Mouse (Mus musculus) embryonic facial prominence, embryonic 11.5 days (tissue): Measurements from ENCODE around the gene Rptor. TPM values are rescaled to one million over a fixed set of nuclear protein-coding genes. Genes with fewer than 3 reads are reported as not detected.

ENCODE experiments used
- ATAC-seq: fragments of 200-750 bp; cut with Nextera tagmentation; replicated peaks from 2 replicates; pipeline ENCODE4 v1.8.0; 2017; ENCODE audit warnings: low read depth; ENCODE audit not compliant: insufficient number of reproducible peaks, low FRiP score, low TSS enrichment
- DNase-seq: peaks from one replicate; pipeline ENCODE4 v3.0.0-alpha.2; 2015; ENCODE audit warnings: low spot score
- H3K27ac ChIP-seq: fragments of 300-500 bp; sonication (generic); replicated peaks from 2 replicates; pipeline ENCODE4 v1.5.1; 2014; ENCODE audit warnings: mild to moderate bottlenecking, low read depth, low read length, control low read depth
- H3K27me3 ChIP-seq: fragments of 300-500 bp; sonication (generic); 2 replicates; pipeline ENCODE4 v1.6.1; 2014; ENCODE audit warnings: mild to moderate bottlenecking, low read length, moderate library complexity, mixed read lengths; ENCODE audit not compliant: control insufficient read depth, insufficient read depth
- H3K36me3 ChIP-seq: fragments of 300-500 bp; sonication (generic); replicated peaks from 2 replicates; pipeline ENCODE4 v1.6.1; 2014; ENCODE audit warnings: low read depth, mild to moderate bottlenecking, low read length, moderate library complexity, mixed read lengths; ENCODE audit not compliant: control insufficient read depth, insufficient read depth
- H3K4me1 ChIP-seq: fragments of 300-500 bp; sonication (generic); 2 replicates; pipeline ENCODE4 v1.6.1; 2014; ENCODE audit warnings: low read length, mixed read lengths; ENCODE audit not compliant: control insufficient read depth, insufficient read depth
- H3K4me2 ChIP-seq: fragments of 300-500 bp; sonication (generic); 2 replicates; pipeline ENCODE4 v1.6.1; 2014; ENCODE audit warnings: low read depth, mild to moderate bottlenecking, control low read depth, low read length, moderate library complexity
- H3K4me3 ChIP-seq: fragments of 300-500 bp; sonication (generic); 2 replicates; pipeline ENCODE4 v1.5.1; 2014; ENCODE audit warnings: low read depth, low read length, control low read depth
- H3K9ac ChIP-seq: fragments of 300-500 bp; sonication (generic); replicated peaks from 2 replicates; pipeline ENCODE4 v1.6.1; 2014; ENCODE audit warnings: mild to moderate bottlenecking, control low read depth, low read length
- H3K9me3 ChIP-seq: fragments of 300-500 bp; sonication (generic); replicated peaks from 2 replicates; pipeline ENCODE4 v1.6.1; 2016; ENCODE audit warnings: mild to moderate bottlenecking, low read length, inconsistent platforms, mixed read lengths; ENCODE audit not compliant: control insufficient read depth
- WGBS: fragments of 180-500 bp; shearing (Covaris S2); extraction: QIAGEN DNeasy Blood & Tissue Kit; methylation state at CpG from one replicate; pipeline ENCODE4 v1.1.7; 2014; 5-methylcytosine and 5-hydroxymethylcytosine counted together
- polyA plus RNA-seq: library from polyadenylated mRNA; unstranded; fragments of >200 nt; fragmentation: Nextera tagmentation; extraction: Ambion mirVana; gene quantifications from 2 replicates; pipeline ENCODE4 v1.2.1, GENCODE M21; 2014

The Rptor gene
- polyA plus RNA-seq, 1 experiment from 2014 or later, result 10.1 TPM

GRCm38 (mm10) chr11:119883646-119884045, 280.9 kb downstream of the Rptor start:
- no peak overlapping the region for H3K4me2 ChIP-seq
- no peak overlapping the region for H3K27ac ChIP-seq
- WGBS, result 70% methylated on average over 2 of the region's 2 CpGs
- H3K27me3 ChIP-seq, result no peaks in the 10 kb centered on the region
- no peak overlapping the region for H3K9ac ChIP-seq
- H3K4me3 ChIP-seq, result no peak overlapping the region
- DNase-seq (no peak), ATAC-seq (no peak)
- H3K36me3 ChIP-seq, result peaks cover 3% of the 10 kb centered on the region
- no peaks in the 10 kb centered on the region for H3K9me3 ChIP-seq
- H3K4me1 ChIP-seq, result no peaks in the 10 kb centered on the region

GRCm38 (mm10) chr11:119889966-119890365, 287.3 kb downstream of the Rptor start:
- 87% methylated on average over 3 of the region's 3 CpGs for WGBS
- H3K27me3 ChIP-seq, result no peaks in the 10 kb centered on the region
- no peak overlapping the region for H3K4me3 ChIP-seq
- no peak overlapping the region for H3K9ac ChIP-seq
- no peak overlapping the region for H3K4me2 ChIP-seq
- DNase-seq, result no peak
- H3K4me1 ChIP-seq, result no peaks in the 10 kb centered on the region
- H3K27ac ChIP-seq, result no peak overlapping the region
- ATAC-seq, result no peak
- H3K9me3 ChIP-seq, result no peaks in the 10 kb centered on the region
- H3K36me3 ChIP-seq, result peaks cover 4% of the 10 kb centered on the region

GRCm38 (mm10) chr11:119891601-119892215, 289.0 kb downstream of the Rptor start:
- no peak overlapping the region for H3K9ac ChIP-seq
- H3K36me3 ChIP-seq, result peaks cover 4% of the 10 kb centered on the region
- H3K9me3 ChIP-seq, result no peaks in the 10 kb centered on the region
- WGBS, result 87% methylated on average over 7 of the region's 7 CpGs
- H3K27me3 ChIP-seq, result no peaks in the 10 kb centered on the region
- DNase-seq (no peak), ATAC-seq (no peak)
- H3K27ac ChIP-seq, result no peak overlapping the region
- H3K4me1 ChIP-seq, result no peaks in the 10 kb centered on the region
- no peak overlapping the region for H3K4me2 ChIP-seq
- H3K4me3 ChIP-seq, result no peak overlapping the region

GRCm38 (mm10) chr11:119893667-119894236, 291.0 kb downstream of the Rptor start:
- Histone ChIP-seq H3K27ac (no peak overlapping the region), H3K9ac (no peak overlapping the region), H3K9me3 (no peaks in the 10 kb centered on the region), H3K4me1 (no peaks in the 10 kb centered on the region), H3K4me2 (no peak overlapping the region), H3K36me3 (peaks cover under 1% of the 10 kb centered on the region; the same call in 1 of the 2 replicates), H3K27me3 (no peaks in the 10 kb centered on the region), H3K4me3 (no peak overlapping the region)
- no peak for DNase-seq
- WGBS, result 78% methylated on average over 10 of the region's 10 CpGs
- ATAC-seq, result no peak

GRCm38 (mm10) chr11:119894634-119895033, 291.9 kb downstream of the Rptor start:
- H3K4me1 ChIP-seq, result no peaks in the 10 kb centered on the region
- ATAC-seq (no peak), DNase-seq (no peak)
- no peaks in the 10 kb centered on the region for H3K9me3 ChIP-seq
- H3K4me2 ChIP-seq, result no peak overlapping the region
- H3K9ac ChIP-seq, result no peak overlapping the region
- WGBS, result 56% methylated on average over 6 of the region's 6 CpGs
- H3K27ac ChIP-seq, result no peak overlapping the region
- no peaks in the 10 kb centered on the region for H3K27me3 ChIP-seq
- no peak overlapping the region for H3K4me3 ChIP-seq
- H3K36me3 ChIP-seq, result no peaks in the 10 kb centered on the region; the same call in 1 of the 2 replicates

- DNase-seq, result no peak
- Histone ChIP-seq H3K27me3 (no peaks in the 10 kb centered on the region), H3K4me2 (no peak overlapping the region), H3K27ac (no peak overlapping the region), H3K4me3 (no peak overlapping the region), H3K9me3 (no peaks in the 10 kb centered on the region), H3K9ac (no peak overlapping the region), H3K36me3 (no peaks in the 10 kb centered on the region), H3K4me1 (no peaks in the 10 kb centered on the region)
- no peak for ATAC-seq
- WGBS, result 84% methylated on average over 9 of the region's 9 CpGs
Measured at GRCm38 (mm10) chr11:119897041-119897440, 294.3 kb downstream of the Rptor start.

- H3K4me3 ChIP-seq, result no peak overlapping the region
- no peaks in the 10 kb centered on the region for H3K9me3 ChIP-seq
- no peak overlapping the region for H3K9ac ChIP-seq
- no peak overlapping the region for H3K27ac ChIP-seq
- no peak for DNase-seq
- H3K36me3 ChIP-seq, result no peaks in the 10 kb centered on the region
- no peak for ATAC-seq
- H3K4me1 ChIP-seq, result no peaks in the 10 kb centered on the region
- 89% methylated on average over 11 of the region's 11 CpGs for WGBS
- no peaks in the 10 kb centered on the region for H3K27me3 ChIP-seq
- no peak overlapping the region for H3K4me2 ChIP-seq
Measured at GRCm38 (mm10) chr11:119898976-119899375, 296.3 kb downstream of the Rptor start.

GRCm38 (mm10) chr11:119901174-119901573, 298.5 kb downstream of the Rptor start:
- Histone ChIP-seq H3K4me3 (no peak overlapping the region), H3K9ac (no peak overlapping the region), H3K27ac (no peak overlapping the region), H3K4me1 (no peaks in the 10 kb centered on the region), H3K36me3 (no peaks in the 10 kb centered on the region), H3K27me3 (no peaks in the 10 kb centered on the region), H3K4me2 (no peak overlapping the region), H3K9me3 (no peaks in the 10 kb centered on the region)
- DNase-seq (no peak), ATAC-seq (no peak)
- 62% methylated on average over 4 of the region's 4 CpGs for WGBS
